Comparison of ENCODE assay signal across 9 mouse cellular contexts in the genomic region with DNA sequence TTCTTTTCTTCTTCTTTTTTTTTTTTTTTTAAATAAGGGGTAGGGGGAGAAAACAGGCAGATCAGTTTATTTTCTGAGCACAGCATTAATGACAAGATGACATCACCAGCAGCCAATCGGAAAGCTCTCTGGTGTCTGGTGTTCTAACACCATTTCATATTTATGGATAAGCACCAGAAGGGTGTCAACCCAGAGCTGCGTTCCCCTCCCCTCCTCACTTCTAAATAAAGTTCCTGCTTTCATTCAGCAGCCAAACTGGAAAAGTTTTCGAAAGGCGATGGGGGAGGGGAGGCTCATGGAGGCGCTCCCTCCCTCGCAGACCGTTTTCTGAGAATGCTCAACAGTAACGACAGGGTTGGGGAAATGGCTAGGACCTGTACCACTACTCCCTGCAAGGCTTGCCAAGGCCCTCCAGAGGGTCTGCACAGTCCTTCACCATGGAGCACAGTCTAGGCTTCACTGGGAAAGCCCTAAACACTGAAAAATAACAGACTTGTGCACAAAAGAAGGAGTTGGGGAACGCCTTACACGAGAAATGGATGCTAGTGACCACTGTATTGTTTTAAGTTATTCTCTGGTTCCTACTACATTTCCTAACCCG.
DNase-seq lines count a peak whose midpoint lies in the region; ATAC-seq and TF ChIP-seq lines count a peak whose summit lies in the region.
"Had no signal": no experiment of that assay in that cellular context is flagged by ENCODE, and none has a peak within 500 bp of the region (broad histone marks: within the 10 kb centered on the region; RNA-seq: fewer than 3 reads in every experiment).

No protein-coding gene starts in this region.

- peak overlapping the region; percentile 41; the same call in 1 of the 2 replicates for H3K4me2 ChIP-seq in lung, embryonic 14.5 days
- H3K4me2 ChIP-seq in forebrain, embryonic 16.5 days (ENCODE audit: low read length) = peak overlapping the region; percentile 40
- H3K4me2 ChIP-seq in limb, embryonic 14.5 days (replicated peaks; ENCODE audit: low read depth, low read length, severe bottlenecking) = 0 out of 2 replicates have a peak overlapping the region, but pooled peaks have one; percentile 18

- no peak for TF ChIP-seq POLR2A in limb, embryonic 14.5 days (IDR thresholded peaks at IDR 0.05; ENCODE audit: borderline replicate concordance, extremely low read depth, insufficient read depth, insufficient read length)

- 35% methylated on average over 11 of the region's 11 CpGs for WGBS in lung, embryonic 14.5 days
- 20% methylated on average over 11 of the region's 11 CpGs for WGBS in forebrain, embryonic 16.5 days
- WGBS in hindbrain, embryonic 10.5 days = 52% methylated on average over 11 of the region's 11 CpGs
- whole genome bisulfite sequencing in limb, embryonic 14.5 days = 38% methylated on average over 11 of the region's 11 CpGs

- peak; percentile 69 for DNase-seq in lung, embryonic 14.5 days
- DNase-seq in lung, postnatal 25 days (ENCODE audit: low spot score) = no peak
- DNase-seq in hindbrain, embryonic 10.5 days (ENCODE audit: low spot score) = peak; percentile 23
- peak; percentile 50 for DNase-seq in limb, embryonic 14.5 days (ENCODE audit: low spot score)
- peak; percentile 54 for DNase-seq in skeletal muscle tissue, adult 2 months (ENCODE audit: low read depth, low spot score)
- DNase-seq in adrenal gland, adult (ENCODE audit: inconsistent age in 2 of 2, low spot score in 1 of 2) = no peak

- H3K9me3 ChIP-seq in lung, embryonic 14.5 days (ENCODE audit: low read depth, low read length) = no peaks in the 10 kb centered on the region
- H3K9me3 ChIP-seq in forebrain, embryonic 16.5 days (ENCODE audit: control insufficient read depth, low read length) = no peaks in the 10 kb centered on the region
- H3K9me3 ChIP-seq in hindbrain, embryonic 10.5 days = no peaks in the 10 kb centered on the region
- H3K9me3 ChIP-seq in limb, embryonic 14.5 days (ENCODE audit: control insufficient read depth, low read length) = no peaks in the 10 kb centered on the region

- H3K9ac ChIP-seq in lung, embryonic 14.5 days = no peak overlapping the region
- H3K9ac ChIP-seq in forebrain, embryonic 16.5 days (replicated peaks; ENCODE audit: low read depth, low read length) = no peak overlapping the region
- no peak overlapping the region for H3K9ac ChIP-seq in limb, embryonic 14.5 days (ENCODE audit: low read depth, low read length, severe bottlenecking)

- no peak for ATAC-seq in lung, embryonic 14.5 days (ENCODE audit: insufficient read depth)
- ATAC-seq in forebrain, embryonic 16.5 days = peak; percentile 75
- ATAC-seq in limb, embryonic 14.5 days (ENCODE audit: low FRiP score, low read depth) = no peak
- ATAC-seq in granulocyte monocyte progenitor cell, adult 5-6 weeks (replicated peaks; ENCODE audit: poor library complexity, severe bottlenecking) = no peak

- 0 out of 2 replicates have a peak overlapping the region, but pooled peaks have one; percentile 40 for H3K27ac ChIP-seq in lung, embryonic 14.5 days (ENCODE audit: low read depth)
- peak overlapping the region; percentile 81 for H3K27ac ChIP-seq in forebrain, embryonic 16.5 days (ENCODE audit: low read length)
- H3K27ac ChIP-seq in hindbrain, embryonic 10.5 days = peak overlapping the region; percentile 74
- 0 out of 2 replicates have a peak overlapping the region, but pooled peaks have one; percentile 9 for H3K27ac ChIP-seq in limb, embryonic 14.5 days (replicated peaks; ENCODE audit: low read depth, low read length)
- H3K27ac ChIP-seq: kidney, postnatal 0 days had no signal

- H3K4me3 ChIP-seq in lung, embryonic 14.5 days (ENCODE audit: low read depth, low read length) = no peak overlapping the region
- no peak overlapping the region; the same call in 1 of the 2 replicates for H3K4me3 ChIP-seq in forebrain, embryonic 16.5 days (replicated peaks; ENCODE audit: low read length)
- H3K4me3 ChIP-seq in hindbrain, embryonic 10.5 days = no peak overlapping the region
- no peak overlapping the region for H3K4me3 ChIP-seq in limb, embryonic 14.5 days (replicated peaks; ENCODE audit: low read length)

- H3K27me3 ChIP-seq in lung, embryonic 14.5 days (ENCODE audit: insufficient read depth, low read length) = no peaks in the 10 kb centered on the region
- no peaks in the 10 kb centered on the region for H3K27me3 ChIP-seq in forebrain, embryonic 16.5 days (replicated peaks; ENCODE audit: control insufficient read depth, insufficient read depth, low read length)
- no peaks in the 10 kb centered on the region for H3K27me3 ChIP-seq in hindbrain, embryonic 10.5 days (ENCODE audit: insufficient read depth, poor library complexity, severe bottlenecking)
- no peaks in the 10 kb centered on the region for H3K27me3 ChIP-seq in limb, embryonic 14.5 days (ENCODE audit: control insufficient read depth, insufficient read depth, low read length)

- no peaks in the 10 kb centered on the region for H3K36me3 ChIP-seq in lung, embryonic 14.5 days (ENCODE audit: insufficient read depth)
- H3K36me3 ChIP-seq in forebrain, embryonic 16.5 days (ENCODE audit: control insufficient read depth, insufficient read depth) = no peaks in the 10 kb centered on the region
- H3K36me3 ChIP-seq in hindbrain, embryonic 10.5 days = no peaks in the 10 kb centered on the region
- H3K36me3 ChIP-seq in limb, embryonic 14.5 days (ENCODE audit: control insufficient read depth, insufficient read depth, low read length) = no peaks in the 10 kb centered on the region

- no peak for TF ChIP-seq CTCF in lung, embryonic 14.5 days (IDR thresholded peaks at IDR 0.05; ENCODE audit: low read depth)

- H3K4me1 ChIP-seq in lung, embryonic 14.5 days (ENCODE audit: insufficient read depth) = peaks cover 15% of the 10 kb centered on the region
- H3K4me1 ChIP-seq in forebrain, embryonic 16.5 days (replicated peaks; ENCODE audit: control insufficient read depth, insufficient read depth, low read length) = peaks cover 54% of the 10 kb centered on the region
- peaks cover 66% of the 10 kb centered on the region for H3K4me1 ChIP-seq in hindbrain, embryonic 10.5 days (replicated peaks)
- H3K4me1 ChIP-seq in limb, embryonic 14.5 days (ENCODE audit: control insufficient read depth, insufficient read depth, low read length) = peaks cover 25% of the 10 kb centered on the region

Comparison
In these comparisons a context has a peak if more than half of its experiments do, and no peak if none do; other contexts are left out.
1. DNase-seq: peak in lung, embryonic 14.5 days (single experiment), hindbrain, embryonic 10.5 days (single experiment), limb, embryonic 14.5 days (single experiment) and skeletal muscle tissue, adult 2 months (single experiment); none in lung, postnatal 25 days (single experiment) and adrenal gland, adult (0 of 2).
2. H3K27ac ChIP-seq: peak in every context shown above with its lines; median percentile 81 in forebrain, embryonic 16.5 days; 74 in hindbrain, embryonic 10.5 days; 40 in lung, embryonic 14.5 days; 9 in limb, embryonic 14.5 days.
3. Peak in every context shown above with its lines, with median percentiles within 50 percentile points of each other: H3K4me2 ChIP-seq.